Mouse (Mus musculus): Measurements from ENCODE around the gene Kl.

DNA sequence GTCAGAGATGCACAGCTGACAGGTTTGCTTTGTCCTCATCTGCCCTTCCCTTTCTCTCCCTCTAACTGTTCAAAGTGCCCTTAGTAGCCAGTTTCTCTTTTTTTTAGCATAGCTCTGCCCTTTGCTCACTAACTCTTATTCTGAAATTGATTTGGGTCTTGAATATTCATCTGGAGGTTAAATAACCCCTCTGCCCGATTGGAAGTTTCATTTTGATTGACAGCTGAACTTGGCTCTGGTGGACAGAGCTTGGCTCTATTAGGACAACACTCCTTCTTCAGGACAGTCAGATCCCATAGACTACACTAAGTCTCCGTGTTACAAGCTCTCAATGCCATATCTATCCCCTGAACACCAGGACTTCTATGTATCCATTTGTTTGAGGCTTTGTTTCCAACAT, 19.8 kb upstream of the Kl start:
- TF ChIP-seq CTCF (IDR thresholded peaks at IDR 0.05; ENCODE audit: low read depth, low read length) (no peak), POLR2A (IDR thresholded peaks at IDR 0.05; ENCODE audit: extremely low read depth, insufficient read depth, low read length) (no peak)

Measured in liver, adult 2 months (tissue).